Mouse (Mus musculus): Measurements from ENCODE around the gene Arhgap25.

- TF ChIP-seq CTCF (IDR thresholded peaks at IDR 0.05; ENCODE audit: low read depth, low read length) (no peak), POLR2A (IDR thresholded peaks at IDR 0.05; ENCODE audit: extremely low read depth, insufficient read depth, low read length) (no peak)
Measured at GRCm38 (mm10) chr6:87564356-87564755, 31.3 kb upstream of the Arhgap25 start.
